Mouse (Mus musculus): ENCODE measurements around the gene Phyh.
A peak's percentile ranks its signal among the peaks of the same experiment; 100 is the strongest.

Gene Phyh

GRCm38 (mm10) chr2:4918860-4919739, at the start of gene Phyh:
TSS of gene Phyh (plus strand) at chr2:4919019.
- peak; percentile 88 to 90 for DNase-seq

DNA sequence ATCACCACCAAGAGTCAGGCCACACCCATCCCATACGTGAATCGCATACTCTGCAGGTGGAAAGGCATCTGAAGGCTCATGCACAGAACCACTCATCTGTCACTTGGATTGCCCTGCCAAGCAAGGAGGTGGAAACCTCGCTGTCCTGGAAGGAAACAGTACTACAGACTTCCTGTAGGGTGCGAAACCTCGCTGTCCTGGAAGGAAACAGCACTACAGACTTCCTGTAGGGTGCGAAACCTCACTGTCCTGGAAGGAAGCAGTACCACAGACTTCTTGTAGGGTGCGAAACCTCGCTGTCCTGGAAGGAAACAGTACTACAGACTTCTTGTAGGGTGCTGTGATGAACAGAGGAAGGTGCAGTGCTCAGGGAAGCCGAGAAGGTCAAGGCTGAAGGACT, 46.1 kb upstream of the Phyh start:
- no peak for DNase-seq

GRCm38 (mm10) chr2:4873331-4873730, 45.5 kb upstream of the Phyh start:
- no peak for DNase-seq

DNA sequence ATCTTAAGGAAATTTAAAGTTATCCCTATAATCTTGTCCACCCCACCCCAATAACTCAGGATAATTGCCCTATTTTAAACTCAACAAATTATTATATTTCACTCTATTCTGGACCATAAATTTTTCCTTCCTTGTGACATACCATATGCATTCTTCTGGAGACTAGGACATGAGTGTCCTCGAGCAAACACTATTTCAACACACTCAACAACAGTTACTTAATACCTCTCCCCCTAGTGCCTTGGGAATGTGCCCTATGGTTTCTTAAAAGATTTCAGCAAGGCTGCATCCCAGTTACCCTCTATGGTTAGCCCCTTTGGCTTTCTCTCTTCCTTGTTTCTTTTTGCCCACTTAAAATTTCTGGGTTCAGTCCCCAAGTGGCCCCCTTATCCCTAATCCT, 43.7 kb upstream of the Phyh start:
- no peak for DNase-seq

GRCm38 (mm10) chr2:4876131-4876530, 42.7 kb upstream of the Phyh start:
- no peak for DNase-seq

GRCm38 (mm10) chr2:4880737-4881349, 38.0 kb upstream of the Phyh start:
- DNase-seq: peak in 1 of 2 experiments; percentile 57

GRCm38 (mm10) chr2:4881350-4882248, 37.2 kb upstream of the Phyh start, which contains the start of gene Sephs1:
TSS of gene Sephs1 (plus strand) at chr2:4881564.
- DNase-seq: peak; percentile 92 to 94

GRCm38 (mm10) chr2:4882249-4882791, 36.5 kb upstream of the Phyh start:
- DNase-seq: peak; percentile 82 to 92

- no peak for DNase-seq
Measured at GRCm38 (mm10) chr2:4883009-4883704, 35.7 kb upstream of the Phyh start.

- no peak for DNase-seq
Measured at GRCm38 (mm10) chr2:4886896-4887295, 31.9 kb upstream of the Phyh start.

- no peak for DNase-seq
Measured at GRCm38 (mm10) chr2:4895598-4895997, 23.2 kb upstream of the Phyh start.

DNA sequence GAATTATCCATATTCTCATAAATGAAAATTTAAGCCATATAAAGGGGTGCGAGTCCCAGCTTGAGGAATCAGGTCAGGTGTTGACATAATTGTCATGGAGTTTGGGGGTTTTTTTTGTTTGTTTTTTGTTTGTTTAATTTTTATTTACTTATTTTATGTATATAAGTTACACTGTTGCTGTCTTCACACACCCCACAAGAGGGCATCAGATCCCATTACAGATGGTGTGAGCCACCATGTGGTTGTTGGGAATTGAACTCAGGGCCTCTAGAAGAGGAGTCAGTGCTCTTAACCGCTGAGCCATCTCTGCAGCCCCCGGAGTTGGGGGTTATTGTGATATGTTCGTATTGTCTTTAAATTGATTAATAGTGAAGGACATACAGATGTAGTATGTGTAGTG, 21.8 kb upstream of the Phyh start:
- no peak for DNase-seq

- DNase-seq: no peak
Measured at GRCm38 (mm10) chr2:4900624-4901023, 18.2 kb upstream of the Phyh start.

GRCm38 (mm10) chr2:4902346-4902745, 16.5 kb upstream of the Phyh start:
- DNase-seq: no peak

DNA sequence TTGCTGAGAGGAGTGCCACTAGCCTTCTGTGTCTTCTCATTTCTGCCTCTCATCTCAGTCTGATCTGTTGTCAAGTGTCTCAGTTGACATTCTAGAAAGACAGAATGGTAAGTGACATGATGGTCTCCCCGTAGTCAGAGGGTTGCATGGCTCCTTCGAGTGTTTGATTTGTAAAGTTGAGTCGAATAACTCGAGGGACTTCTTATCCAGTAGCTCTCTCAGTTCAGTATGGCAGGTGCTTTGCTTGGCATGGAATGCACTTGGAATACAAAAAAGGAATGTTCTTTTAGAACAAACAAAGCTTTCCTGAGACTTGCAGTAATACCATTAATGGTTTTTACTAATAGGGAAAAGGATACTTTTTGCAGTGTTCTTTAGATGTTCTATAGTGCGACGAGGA, 11.7 kb upstream of the Phyh start:
- DNase-seq: no peak

DNA sequence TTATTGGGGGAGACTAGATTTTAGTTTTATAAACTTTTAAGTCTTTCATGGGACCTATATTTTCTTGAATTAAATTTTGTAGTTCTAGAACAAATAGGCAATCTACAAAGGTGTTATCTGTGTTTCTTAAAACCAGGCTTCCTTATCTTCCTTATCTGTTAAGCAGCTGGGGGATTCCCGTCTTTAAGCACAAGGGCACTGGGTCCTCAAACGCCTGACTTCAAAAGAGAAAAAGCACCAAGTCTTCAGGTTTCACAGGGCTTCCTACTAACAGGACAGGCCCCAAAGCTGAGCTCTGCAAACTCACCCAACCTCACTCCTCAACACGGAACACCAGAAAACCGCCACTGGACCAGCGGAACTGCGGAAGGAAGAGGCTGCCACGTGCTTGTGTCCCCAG, 10.9 kb upstream of the Phyh start:
- DNase-seq: no peak

GRCm38 (mm10) chr2:4908771-4909315, 10.0 kb upstream of the Phyh start:
- no peak for DNase-seq

GRCm38 (mm10) chr2:4909909-4910308, 8.9 kb upstream of the Phyh start:
- DNase-seq: no peak

- DNase-seq: no peak
Measured at GRCm38 (mm10) chr2:4910521-4910920, 8.3 kb upstream of the Phyh start.

GRCm38 (mm10) chr2:4913949-4914348, 4.9 kb upstream of the Phyh start:
- no peak for DNase-seq

DNA sequence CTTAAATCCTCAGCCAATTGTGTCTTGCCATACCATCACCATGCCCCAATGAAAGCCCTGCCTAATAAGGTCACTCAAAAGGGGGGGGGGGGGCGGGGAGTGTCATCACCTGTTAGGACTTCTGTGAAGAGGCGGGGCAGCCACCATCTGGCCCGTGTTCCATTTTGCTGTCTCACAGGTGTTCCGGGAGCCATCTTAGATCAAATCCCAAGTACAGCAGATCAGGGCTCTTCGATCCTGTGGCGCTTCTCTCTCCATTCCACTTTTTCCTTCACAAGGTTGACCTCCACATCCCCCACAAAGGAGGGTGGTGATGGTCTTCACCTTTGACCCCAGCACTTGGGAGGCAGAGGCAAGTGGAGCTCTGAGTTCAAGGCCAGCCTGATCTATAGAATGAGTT, 2.8 kb upstream of the Phyh start:
- peak in 1 of 2 experiments; percentile 7 for DNase-seq
